Mouse (Mus musculus) frontal cortex, postnatal 25 days (tissue): Measurements from ENCODE around the gene St3gal3.

Source experiments
- DNase-seq, 2 experiments: peaks; one replicate each; pipeline ENCODE4 v3.0.0; 2022; ENCODE audit warnings: low spot score in 2 of 2

The St3gal3 gene

GRCm38 (mm10) chr4:118022406-118022805 lies 112.3 kb downstream of the St3gal3 start:
- DNase-seq, result no peak

DNA sequence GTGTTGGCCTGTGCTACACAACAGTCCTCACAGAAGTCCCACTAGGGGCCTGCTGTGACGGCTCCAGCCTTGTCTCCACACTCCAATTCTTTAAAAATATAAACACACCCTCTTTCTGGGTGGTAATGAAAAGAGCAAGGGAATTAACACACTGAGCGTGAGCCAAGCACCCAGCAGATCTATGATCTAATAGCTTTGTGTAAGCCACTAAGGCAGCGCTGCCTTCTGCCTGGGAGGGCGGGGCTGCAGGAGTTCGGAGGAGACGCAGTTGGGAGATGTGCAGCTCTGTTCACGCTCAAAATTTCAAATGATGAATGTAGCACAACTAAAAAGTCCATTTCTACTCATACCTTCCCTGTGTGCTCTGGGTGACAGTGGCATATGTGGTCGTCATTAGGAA lies 115.1 kb downstream of the St3gal3 start:
- no peak for DNase-seq

DNA sequence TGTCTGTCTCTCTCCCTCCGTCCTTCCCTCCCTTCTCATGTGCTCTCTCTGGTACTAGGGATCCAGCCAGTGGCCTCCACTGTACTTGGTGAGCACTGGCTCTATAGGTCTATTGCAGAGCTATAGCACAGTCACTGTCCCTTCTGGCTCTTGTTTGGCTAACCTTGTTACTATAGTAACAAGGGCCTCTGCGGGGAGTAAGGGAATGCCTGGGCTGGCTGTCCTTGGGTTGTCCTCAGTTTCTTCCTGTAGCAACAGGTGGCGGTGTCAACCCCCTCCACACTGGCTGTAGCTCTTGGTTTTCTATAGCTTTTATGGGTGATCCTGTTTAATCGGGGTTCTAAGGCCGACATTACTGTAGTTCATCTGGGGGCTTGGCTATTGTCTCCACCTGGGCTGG lies 115.5 kb downstream of the St3gal3 start:
- no peak for DNase-seq

DNA sequence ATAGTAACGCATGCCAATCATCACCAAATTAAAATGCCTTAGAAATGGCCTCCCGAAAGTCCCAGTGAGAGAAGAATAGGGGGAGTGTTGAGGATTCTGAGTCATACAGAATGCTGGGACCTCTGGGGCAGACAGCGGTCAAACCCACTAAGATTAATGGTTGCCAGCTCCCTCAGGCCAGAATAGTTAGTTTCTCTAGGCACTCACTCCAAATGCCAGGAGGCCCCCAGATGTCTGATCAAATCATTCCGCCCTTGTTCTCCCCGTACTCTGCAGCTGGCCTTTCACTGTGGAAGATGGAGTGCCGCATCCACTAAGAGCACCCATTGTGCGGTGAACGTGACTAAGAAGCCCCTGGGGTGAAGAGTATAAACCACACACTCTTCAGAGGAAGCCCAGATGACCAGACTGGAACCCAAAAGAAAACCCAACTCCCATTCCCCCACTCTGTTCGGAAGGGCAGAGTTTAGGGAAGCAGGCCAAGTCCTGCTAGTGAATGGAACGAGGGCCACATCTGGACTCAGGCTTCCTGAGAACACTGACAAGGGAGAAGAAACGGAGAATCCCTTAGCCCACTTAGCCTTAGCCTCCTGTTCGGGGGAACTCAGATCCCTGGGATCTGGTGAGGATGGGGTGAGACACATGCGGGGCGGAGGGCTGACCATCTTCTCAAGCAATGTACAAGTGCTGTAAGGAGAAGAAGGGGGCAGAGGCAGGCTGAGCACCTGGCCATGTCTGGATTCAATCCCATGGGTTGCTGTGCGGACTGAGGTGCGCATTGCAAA lies 117.5 kb downstream of the St3gal3 start:
- no peak for DNase-seq

DNA sequence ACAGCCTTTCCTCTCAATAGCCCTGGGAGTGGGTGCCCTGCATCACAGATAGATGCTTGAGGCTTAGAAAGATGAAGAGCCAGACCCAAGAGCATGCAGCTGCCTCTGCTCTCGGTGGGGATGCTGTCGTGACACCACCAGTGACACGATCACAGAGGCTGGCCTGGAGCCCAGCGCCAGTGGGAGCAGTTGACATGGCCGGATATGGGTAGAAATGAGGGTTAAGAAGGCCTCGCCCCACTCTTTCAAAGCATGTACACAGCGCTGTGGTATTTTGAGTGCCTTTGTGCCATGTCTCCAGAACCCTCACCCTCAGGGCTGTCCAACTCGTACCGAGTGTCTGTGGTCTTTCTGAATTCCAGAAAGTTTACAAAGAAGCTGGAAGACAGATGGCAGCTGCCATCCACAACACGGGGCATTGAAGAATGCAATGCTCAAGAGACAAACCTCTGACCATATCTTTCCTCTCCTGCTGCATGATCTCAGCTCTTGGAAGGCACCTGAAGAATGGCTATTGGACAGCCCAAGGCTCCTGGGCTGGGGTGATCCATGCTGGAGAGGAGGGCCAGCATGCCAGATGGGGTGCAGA lies 118.3 kb downstream of the St3gal3 start:
- DNase-seq, result no peak

DNA sequence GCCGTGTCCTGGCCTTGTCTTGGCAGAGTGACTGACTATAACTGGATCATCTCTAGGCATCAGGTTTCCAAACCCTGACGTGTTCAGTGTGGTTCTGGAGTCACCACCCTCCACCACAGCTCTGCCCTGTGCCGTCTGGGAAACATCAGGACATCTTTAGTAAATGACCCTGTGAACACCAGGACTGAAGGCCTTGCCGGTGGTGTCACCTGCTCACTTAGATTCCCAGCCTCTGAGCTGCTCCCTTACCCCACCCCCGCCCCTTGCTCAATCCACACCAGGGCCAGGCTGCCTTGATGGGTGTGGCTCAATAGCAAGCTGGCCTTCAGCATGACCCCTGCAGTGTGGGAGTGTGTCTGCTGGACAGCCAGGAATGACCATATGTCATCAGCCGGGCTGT lies 119.1 kb downstream of the St3gal3 start:
- no peak for DNase-seq

DNA sequence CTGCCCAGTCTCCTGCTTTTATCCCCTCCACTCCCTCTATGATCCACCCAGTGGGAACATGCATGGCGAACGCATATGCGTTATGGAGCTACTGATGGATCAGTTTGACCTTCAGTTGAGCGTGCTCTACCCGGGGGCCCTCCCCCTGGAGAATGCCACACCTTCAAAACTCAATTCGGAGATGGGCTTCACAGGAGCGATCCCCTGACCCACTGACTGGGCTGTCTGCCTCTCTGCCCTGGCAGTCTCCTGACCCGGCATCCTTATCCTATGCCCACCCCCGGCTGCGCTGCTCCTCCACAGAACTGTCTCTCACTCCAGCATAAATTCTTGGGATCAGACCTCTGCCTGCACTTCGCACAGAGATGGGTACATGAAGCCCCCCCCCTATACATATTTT lies 119.6 kb downstream of the St3gal3 start:
- DNase-seq, result no peak

DNA sequence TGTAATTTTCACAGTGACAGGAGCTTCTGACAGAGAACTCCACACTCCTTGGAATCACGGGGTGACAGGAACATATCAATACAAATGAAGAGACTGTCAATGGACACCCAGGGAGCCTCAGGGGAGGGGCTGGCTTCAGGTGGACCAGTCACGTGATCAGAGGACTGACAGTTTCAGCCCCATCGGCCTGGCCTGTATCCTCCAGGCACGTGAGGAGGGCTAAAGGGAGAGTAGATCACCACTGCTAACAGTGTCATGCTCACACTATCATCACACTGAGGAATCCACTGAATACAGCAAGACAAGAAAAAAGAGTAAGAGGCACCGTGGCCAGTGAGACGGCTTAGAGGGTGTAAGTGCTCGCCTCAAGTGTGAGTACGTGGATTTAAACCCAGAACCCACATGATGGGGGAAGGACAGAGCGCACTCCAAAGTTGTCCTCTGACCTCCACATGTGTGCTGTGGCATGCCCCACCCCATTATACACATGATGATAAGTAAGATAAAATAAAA lies 124.0 kb downstream of the St3gal3 start:
- no peak for DNase-seq

- DNase-seq, result no peak
These were observed 126.2 kb downstream of the St3gal3 start for GRCm38 (mm10) chr4:118008433-118009033.

DNA sequence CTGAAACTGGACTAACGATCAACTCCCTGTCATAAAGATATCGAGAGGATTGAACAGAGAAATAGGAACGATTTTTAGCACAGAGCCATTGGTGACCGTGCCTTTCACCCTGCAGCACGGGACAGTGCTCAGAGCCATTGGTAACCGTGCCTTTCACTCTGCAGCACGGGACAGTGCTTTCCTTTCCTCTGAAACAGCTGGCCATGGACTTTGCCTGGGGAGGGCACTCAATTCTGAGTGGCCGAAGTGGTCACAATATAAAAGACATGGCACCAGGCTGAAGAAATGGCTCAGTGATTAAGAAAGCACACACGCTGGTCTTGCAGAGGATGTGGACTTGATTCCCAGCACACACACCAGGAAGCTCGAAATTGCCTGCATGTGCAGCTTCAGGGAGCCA lies 133.4 kb downstream of the St3gal3 start:
- no peak for DNase-seq

GRCm38 (mm10) chr4:118000605-118001208 lies 134.0 kb downstream of the St3gal3 start:
- no peak for DNase-seq

GRCm38 (mm10) chr4:117999951-118000350 lies 134.8 kb downstream of the St3gal3 start:
- no peak for DNase-seq

GRCm38 (mm10) chr4:117997381-117998269 lies 137.1 kb downstream of the St3gal3 start:
- DNase-seq, result no peak

DNA sequence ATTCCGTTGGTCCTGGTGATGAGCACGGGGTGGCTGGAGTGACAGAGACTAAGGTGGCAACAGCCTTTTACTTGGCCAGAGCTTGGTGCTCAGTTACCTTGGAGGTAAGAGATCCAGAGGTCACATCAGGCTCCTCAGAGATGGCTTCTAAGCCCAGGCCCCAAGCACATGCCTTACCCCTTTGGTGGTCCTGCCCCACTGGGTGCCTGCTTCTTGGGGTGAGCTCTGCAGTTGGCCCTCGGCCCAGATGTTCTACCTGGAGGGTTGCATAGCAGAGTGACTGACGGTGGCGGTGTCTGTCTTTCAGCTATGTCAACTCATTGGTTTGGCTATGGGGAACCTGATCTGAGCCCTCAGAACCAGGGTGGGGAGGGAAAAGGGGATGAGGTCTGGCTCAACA lies 138.0 kb downstream of the St3gal3 start:
- no peak for DNase-seq

GRCm38 (mm10) chr4:117995461-117995860 lies 139.3 kb downstream of the St3gal3 start:
- DNase-seq, result no peak

DNA sequence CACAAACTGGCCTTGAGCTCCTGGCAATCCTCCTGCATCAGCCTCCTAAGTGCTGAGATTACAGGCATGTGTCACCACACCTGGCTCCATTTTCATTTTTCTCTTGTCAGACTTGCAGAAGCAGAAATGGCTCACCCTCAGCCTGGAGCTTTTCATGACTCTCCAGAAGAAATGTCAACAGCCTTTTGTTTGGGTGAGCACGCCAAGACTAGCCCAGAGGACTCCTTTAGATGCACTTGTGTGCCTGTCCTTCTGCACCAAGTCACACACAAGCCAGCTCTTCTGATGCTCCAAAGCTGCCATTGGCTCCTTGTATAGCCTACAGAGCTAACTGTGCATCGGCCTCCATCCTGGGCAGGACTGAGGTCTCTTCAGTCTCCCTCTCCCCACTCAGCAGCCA lies 141.3 kb downstream of the St3gal3 start:
- no peak for DNase-seq

DNA sequence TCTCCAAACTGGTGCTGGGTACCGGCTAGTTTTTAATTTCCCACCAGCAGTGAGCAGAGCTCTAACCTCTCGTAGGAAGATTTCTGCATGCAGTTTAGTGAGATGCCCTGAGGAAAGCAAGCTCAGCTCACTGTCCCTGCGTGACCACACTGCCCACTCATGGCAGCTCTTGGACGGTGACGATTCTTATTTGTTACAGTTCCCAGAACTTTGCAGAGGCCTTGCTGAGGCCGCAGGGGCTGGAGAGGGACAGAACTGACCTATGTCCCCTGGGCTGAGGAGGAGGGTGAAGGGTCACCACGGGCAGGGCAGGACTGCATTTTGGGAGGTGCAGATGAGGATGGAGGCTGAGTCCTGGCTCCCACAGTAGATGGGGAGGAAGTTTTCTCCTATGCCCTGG lies 141.8 kb downstream of the St3gal3 start:
- no peak for DNase-seq

DNA sequence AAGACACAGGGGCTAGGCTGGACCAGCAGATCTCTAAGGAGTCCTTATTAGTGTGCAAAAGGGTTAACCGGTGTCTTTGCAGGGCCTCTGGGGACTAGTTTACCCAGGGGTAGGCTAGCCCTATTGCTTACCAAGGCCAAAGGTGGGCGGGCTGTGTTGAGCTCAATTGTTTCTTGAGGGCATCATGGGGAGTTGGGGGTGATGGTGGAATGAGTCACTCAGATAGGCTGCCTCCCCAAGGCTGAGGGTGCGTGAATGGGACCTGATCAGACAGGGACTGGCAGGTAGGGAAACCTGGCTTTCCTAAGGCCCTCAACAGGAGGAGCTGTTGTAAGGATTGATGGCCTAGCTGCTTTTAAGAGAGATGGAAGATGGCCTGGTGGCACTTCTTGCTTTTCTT lies 142.7 kb downstream of the St3gal3 start:
- DNase-seq, result no peak

DNA sequence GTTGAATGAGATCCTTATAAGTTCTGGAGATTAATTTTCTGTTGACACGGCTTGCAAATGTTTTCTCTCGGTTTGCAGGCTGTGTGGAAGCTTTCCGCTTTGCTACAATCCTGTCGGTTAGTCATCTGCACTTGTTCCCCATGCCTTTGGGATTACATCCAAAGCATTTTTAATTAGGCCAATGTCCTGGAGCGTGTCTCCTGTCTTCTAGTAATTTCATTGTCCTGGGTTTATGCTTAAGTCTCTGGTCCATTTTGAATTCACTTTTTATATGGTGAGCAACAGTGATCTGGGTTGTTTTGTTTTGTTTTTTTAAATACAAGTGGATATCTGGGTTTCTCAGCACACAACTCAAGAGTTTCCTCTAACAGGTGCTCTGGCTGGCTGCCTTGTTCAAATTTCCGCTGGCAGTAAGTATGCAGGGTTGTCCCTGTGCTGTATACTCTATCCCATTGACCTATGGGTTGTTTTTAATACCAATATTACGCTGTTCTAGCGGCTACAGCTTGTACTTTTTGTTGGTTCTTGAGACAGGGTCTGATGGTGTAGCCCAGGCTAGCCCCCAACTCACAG lies 143.6 kb downstream of the St3gal3 start:
- no peak for DNase-seq

- no peak for DNase-seq
These were observed 144.1 kb downstream of the St3gal3 start for GRCm38 (mm10) chr4:117990571-117990970.

DNA sequence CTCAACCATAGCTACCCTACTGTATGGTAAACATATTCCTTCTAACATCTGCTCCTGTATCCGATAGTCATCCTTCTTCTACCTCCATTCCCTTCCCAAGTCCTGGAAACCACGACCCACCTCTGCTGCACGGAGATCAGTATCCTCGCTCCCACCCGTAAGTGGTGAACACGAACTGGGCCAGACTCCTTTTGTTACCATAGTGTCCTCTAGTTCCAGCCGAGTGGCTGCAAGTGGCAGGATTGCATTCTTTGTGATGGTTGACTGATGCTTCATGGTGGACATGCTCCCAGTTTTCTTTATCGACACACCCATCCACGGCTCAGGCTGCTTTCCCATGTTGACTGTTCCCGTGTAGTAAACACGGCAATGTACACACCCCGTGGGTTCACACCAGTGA lies 144.9 kb downstream of the St3gal3 start:
- DNase-seq, result no peak
